Mouse (Mus musculus): ENCODE results near the gene Nudt19. TPM values are rescaled to one million over a fixed set of nuclear protein-coding genes. Genes with fewer than 3 reads are reported as not detected.
"Not testable (repeated sequence)": the region's sequence is repeated elsewhere in the genome, so short reads cannot be mapped to it uniquely, and the experiment has no call there.

The Nudt19 gene
- total RNA-seq, 2 experiments from 2014 or later = 65.8 to 73.0 TPM

GRCm38 (mm10) chr7:35569724-35570123 is 13.6 kb upstream of the Nudt19 start:
- not testable (repeated sequence) for DNase-seq (ENCODE audit: extremely low spot score in 1 of 2, low spot score in 1 of 2)

GRCm38 (mm10) chr7:35565965-35566364 is 9.9 kb upstream of the Nudt19 start:
- DNase-seq (ENCODE audit: extremely low spot score in 1 of 2, low spot score in 1 of 2) = not testable (repeated sequence)

- DNase-seq (ENCODE audit: extremely low spot score in 1 of 2, low spot score in 1 of 2) = not testable (repeated sequence)
Measured at GRCm38 (mm10) chr7:35564872-35565271, 8.8 kb upstream of the Nudt19 start.

- no peak for DNase-seq (ENCODE audit: extremely low spot score in 1 of 2, low spot score in 1 of 2)
Measured at GRCm38 (mm10) chr7:35564067-35564865, 8.2 kb upstream of the Nudt19 start.

GRCm38 (mm10) chr7:35563071-35563470 is 7.0 kb upstream of the Nudt19 start:
- DNase-seq (ENCODE audit: extremely low spot score in 1 of 2, low spot score in 1 of 2) = no peak

- DNase-seq (ENCODE audit: extremely low spot score in 1 of 2, low spot score in 1 of 2) = no peak
Measured at GRCm38 (mm10) chr7:35559838-35560237, 3.7 kb upstream of the Nudt19 start.

GRCm38 (mm10) chr7:35558681-35559080 is 2.6 kb upstream of the Nudt19 start:
- DNase-seq (ENCODE audit: extremely low spot score in 1 of 2, low spot score in 1 of 2) = no peak

GRCm38 (mm10) chr7:35557577-35557976 is 1.5 kb upstream of the Nudt19 start:
- no peak for DNase-seq (ENCODE audit: extremely low spot score in 1 of 2, low spot score in 1 of 2)

- DNase-seq (ENCODE audit: extremely low spot score in 1 of 2, low spot score in 1 of 2) = no peak
Measured at GRCm38 (mm10) chr7:35556905-35557304, 801 bp upstream of the Nudt19 start.

GRCm38 (mm10) chr7:35555224-35556204 is 590 bp downstream of the Nudt19 start:
- peak; percentile 79 to 95 for DNase-seq (ENCODE audit: extremely low spot score in 1 of 2, low spot score in 1 of 2)

- DNase-seq (ENCODE audit: extremely low spot score in 1 of 2, low spot score in 1 of 2) = peak; percentile 20 to 44
Measured at GRCm38 (mm10) chr7:35554605-35555175, 1.4 kb downstream of the Nudt19 start.

GRCm38 (mm10) chr7:35553751-35554604 is 2.1 kb downstream of the Nudt19 start:
- peak in 1 of 2 experiments; percentile 49 for DNase-seq (ENCODE audit: extremely low spot score in 1 of 2, low spot score in 1 of 2)

GRCm38 (mm10) chr7:35545881-35546280 is 10.2 kb downstream of the Nudt19 start:
- DNase-seq (ENCODE audit: extremely low spot score in 1 of 2, low spot score in 1 of 2) = peak; percentile 14 to 47

GRCm38 (mm10) chr7:35537562-35537961 is 18.5 kb downstream of the Nudt19 start, which contains the start of gene Tdrd12:
Tdrd12 (minus strand) TSS chr7:35537745.
- DNase-seq (ENCODE audit: extremely low spot score in 1 of 2, low spot score in 1 of 2) = no peak

- no peak for DNase-seq (ENCODE audit: extremely low spot score in 1 of 2, low spot score in 1 of 2)
Measured at GRCm38 (mm10) chr7:35535750-35536512, 20.2 kb downstream of the Nudt19 start.

GRCm38 (mm10) chr7:35530544-35530943 is 25.6 kb downstream of the Nudt19 start:
- DNase-seq (ENCODE audit: extremely low spot score in 1 of 2, low spot score in 1 of 2) = not testable (repeated sequence)

GRCm38 (mm10) chr7:35530026-35530425 is 26.1 kb downstream of the Nudt19 start:
- no peak for DNase-seq (ENCODE audit: extremely low spot score in 1 of 2, low spot score in 1 of 2)

GRCm38 (mm10) chr7:35526795-35527194 is 29.3 kb downstream of the Nudt19 start:
- no peak for DNase-seq (ENCODE audit: extremely low spot score in 1 of 2, low spot score in 1 of 2)

GRCm38 (mm10) chr7:35501995-35502394 is 54.1 kb downstream of the Nudt19 start:
- DNase-seq (ENCODE audit: extremely low spot score in 1 of 2, low spot score in 1 of 2) = no peak

Measured in layer of hippocampus, postnatal 25 days (tissue).